Mouse (Mus musculus) stomach, embryonic 16.5 days (tissue): ENCODE data around the gene Nlrp3. TPM values are rescaled to one million over a fixed set of nuclear protein-coding genes. Genes with fewer than 3 reads are reported as not detected.

Experiments used
- polyA plus RNA-seq: library from polyadenylated mRNA; unstranded; fragments of >200 nt; fragmentation: Nextera tagmentation; extraction: Ambion mirVana; gene quantifications from 2 replicates; pipeline ENCODE4 v1.2.1, GENCODE M21; 2015

Gene Nlrp3
- polyA plus RNA-seq, 1 experiment from 2014 or later, result 0.62 TPM

Other genes starting within 250 kb of the Nlrp3 start
- gene Wnt9a, start 234.6 kb upstream of the Nlrp3 start, polyA plus RNA-seq, result 5.6 and 5.8 TPM in 2 replicates
- not detected in 2 replicates for gene Prss38, start 165.9 kb upstream of the Nlrp3 start, polyA plus RNA-seq
- gene Jmjd4, start 91.5 kb upstream of the Nlrp3 start, polyA plus RNA-seq, result 9.0 and 9.3 TPM in 2 replicates
- gene Snap47, start 90.4 kb upstream of the Nlrp3 start, polyA plus RNA-seq, result 99.0 and 101 TPM in 2 replicates
- 6.7 and 6.8 TPM in 2 replicates for gene Zfp867, start 69.1 kb upstream of the Nlrp3 start, polyA plus RNA-seq
- 16.4 and 18.2 TPM in 2 replicates for gene Zkscan17, start 14.8 kb upstream of the Nlrp3 start, polyA plus RNA-seq
- gene Olfr222, start 34.7 kb downstream of the Nlrp3 start, polyA plus RNA-seq, result not detected in 2 replicates
- not detected in 2 replicates for gene Olfr223, start 51.7 kb downstream of the Nlrp3 start, polyA plus RNA-seq
- 45.6 and 46.7 TPM in 2 replicates for gene Mprip, start 119.7 kb downstream of the Nlrp3 start, polyA plus RNA-seq
- 6.0 and 7.7 TPM in 2 replicates for gene Pld6, start 246.1 kb downstream of the Nlrp3 start, polyA plus RNA-seq